Mouse (Mus musculus) frontal cortex, postnatal 36 days (tissue): ENCODE measurements around the gene Hist1h4i.

Source experiments
- DNase-seq, 2 experiments: peaks; one replicate each; pipeline ENCODE4 v3.0.0; 2022; ENCODE audit warnings: low spot score in 2 of 2

Hist1h4i gene

DNA sequence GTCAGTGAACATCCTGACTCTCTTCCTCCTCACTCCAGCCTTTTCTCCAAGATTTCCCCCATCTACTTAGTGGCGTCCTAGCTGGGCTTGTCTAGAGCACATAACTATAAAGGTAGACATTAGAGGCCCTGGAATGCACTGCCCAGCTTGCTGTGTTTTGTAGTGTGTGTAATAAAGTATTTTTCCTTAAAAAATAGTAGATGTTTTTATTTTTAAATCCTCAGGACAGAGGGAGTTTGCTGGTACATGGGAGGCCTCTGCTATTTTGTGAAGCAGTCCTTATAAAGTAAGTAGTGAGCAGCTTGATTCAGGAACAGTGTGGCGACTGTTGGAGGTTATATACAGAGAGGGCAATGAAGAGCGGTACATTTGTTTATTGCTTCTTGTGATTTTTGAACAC lies 32.5 kb downstream of the Hist1h4i start:
- DNase-seq = no peak

GRCm38 (mm10) chr13:22007872-22008271 lies 33.3 kb downstream of the Hist1h4i start:
- no peak for DNase-seq

- no peak for DNase-seq
Measured at GRCm38 (mm10) chr13:22007121-22007510, 34.0 kb downstream of the Hist1h4i start.

DNA sequence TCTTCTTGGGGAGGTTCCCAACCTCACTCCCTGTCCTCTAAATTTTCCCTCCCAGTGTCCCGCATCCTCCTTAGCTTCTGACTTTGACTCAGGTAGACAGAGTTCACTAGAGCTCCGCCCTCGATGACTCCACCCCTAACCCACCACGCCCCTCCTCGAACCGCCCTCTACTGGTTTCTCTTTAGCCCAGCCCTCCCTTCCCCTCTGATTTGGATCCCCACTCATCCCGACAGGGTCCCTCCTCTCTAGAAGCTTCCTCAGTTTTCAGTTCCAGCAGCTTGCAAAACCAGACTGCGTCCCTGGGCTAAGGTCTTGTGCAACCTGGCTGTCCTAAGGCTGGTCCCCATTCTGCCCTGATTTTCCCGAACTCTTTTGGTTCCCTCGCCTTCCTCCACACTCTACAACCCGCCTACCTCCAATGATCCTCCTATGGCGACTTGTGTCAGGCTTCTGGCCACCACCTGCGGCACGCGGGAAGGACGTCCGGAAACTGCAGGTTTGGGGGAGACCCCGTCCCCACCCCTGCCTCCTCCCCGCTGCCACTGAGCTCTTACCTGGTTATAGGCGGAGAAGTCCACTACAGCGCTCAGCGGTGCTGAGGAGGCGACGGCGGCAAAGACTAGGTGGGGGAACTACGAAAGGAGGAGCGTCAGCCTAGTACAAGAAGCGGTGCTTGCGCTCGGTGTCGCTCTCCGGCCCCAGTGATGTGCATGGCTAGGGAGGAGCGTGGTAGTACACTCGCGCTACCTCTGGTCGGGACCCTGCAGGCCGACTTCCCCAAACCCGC lies 34.6 kb downstream of the Hist1h4i start:
- no peak for DNase-seq

DNA sequence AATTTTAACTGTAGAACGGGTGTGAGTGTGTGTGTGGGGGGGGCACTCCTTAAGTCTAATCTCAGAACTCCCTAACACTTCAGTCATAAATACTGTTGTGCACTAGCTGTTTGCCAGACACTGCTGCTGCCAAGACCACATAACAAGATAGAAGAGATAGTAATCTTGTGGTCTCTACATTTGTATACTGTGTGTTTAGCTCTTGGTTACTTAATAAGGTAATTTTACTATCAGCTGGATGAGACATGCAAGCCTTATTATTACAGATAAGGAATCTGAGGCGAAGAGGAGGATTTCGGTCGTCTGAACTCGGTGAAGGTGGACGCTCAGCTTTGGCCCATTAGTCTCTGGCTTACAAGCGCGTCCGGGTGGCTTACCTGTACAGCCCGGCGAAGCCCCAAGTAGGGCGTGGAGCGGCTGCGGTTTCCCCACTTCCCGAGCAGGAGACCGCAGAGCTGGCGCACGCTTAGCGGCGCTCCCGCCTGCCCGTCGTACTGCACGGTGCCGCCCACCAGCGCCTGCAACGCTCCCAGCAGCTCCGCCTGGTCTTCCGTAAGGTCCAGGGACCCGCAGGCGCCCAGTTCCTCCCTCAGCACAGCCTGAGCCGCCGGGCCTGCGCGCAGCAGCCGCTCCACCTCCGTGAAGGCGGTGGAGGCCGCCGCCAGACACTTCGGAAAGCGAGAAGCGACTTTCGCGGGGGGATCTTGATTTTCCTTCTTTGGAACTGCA lies 35.4 kb downstream of the Hist1h4i start:
- no peak for DNase-seq

DNA sequence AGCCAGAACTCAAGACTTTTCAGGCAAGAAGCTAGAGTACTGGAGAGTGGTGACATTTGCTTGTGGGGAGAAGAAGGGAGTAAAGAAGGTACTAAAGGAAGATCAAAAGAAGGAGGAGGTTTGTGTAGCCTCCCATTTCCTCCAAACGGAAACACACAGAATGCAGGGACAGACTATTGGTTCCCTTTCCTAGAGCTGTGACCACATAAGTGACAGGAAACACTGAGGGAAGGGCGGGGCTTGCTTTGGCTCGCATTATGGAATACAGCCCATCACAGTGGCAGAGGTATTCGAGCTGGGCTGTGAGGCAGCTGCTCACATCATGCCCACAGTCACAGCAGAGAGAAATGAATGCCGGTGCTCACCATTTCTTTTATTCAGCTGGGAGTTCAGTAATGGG lies 39.3 kb downstream of the Hist1h4i start:
- no peak for DNase-seq

- no peak for DNase-seq
Measured at GRCm38 (mm10) chr13:22001346-22001745, 39.8 kb downstream of the Hist1h4i start.

DNA sequence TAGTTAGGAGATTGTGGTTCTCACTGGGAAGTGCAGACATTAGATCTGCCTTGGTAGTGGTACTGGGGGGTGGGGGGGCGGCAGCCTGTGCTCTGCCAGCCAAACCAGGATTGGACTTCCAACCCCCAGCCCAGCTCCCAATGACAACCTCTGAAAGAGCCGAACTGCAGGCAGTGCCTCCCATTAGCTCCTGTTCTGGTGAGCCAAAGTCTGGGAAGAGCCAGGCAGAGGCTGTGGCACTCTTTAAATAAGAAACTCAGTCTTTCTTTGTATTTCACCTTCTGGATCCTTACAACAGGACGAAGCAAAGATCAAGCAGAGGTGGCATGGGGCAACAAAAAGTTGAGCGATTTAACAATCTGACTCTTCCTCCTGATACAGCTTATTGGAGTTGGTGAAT lies 42.0 kb downstream of the Hist1h4i start:
- no peak for DNase-seq

DNA sequence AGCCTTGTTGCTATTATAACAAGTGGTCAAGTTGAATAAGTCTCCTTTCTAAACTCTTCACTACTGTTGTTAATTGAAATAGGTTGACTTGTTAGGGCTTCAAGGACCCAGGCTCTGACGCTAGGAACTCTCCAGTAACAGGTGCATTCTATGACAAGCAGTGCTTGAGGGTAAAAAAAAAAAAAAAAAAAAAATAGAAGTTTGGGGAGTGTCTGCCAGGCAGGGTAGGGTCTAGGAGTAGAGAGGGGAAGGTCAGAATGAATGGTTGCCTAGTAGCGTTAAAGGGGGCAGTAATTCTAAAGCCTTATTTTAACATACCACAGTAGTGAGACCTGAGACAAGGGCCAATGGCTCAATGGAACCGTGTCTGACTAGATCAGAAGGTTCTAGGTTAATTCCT lies 42.8 kb downstream of the Hist1h4i start:
- no peak for DNase-seq

- no peak for DNase-seq
Measured at GRCm38 (mm10) chr13:21997821-21998220, 43.3 kb downstream of the Hist1h4i start.

- DNase-seq = peak in 1 of 2 experiments; percentile 9
Measured at GRCm38 (mm10) chr13:21997201-21997820, 43.9 kb downstream of the Hist1h4i start.

DNA sequence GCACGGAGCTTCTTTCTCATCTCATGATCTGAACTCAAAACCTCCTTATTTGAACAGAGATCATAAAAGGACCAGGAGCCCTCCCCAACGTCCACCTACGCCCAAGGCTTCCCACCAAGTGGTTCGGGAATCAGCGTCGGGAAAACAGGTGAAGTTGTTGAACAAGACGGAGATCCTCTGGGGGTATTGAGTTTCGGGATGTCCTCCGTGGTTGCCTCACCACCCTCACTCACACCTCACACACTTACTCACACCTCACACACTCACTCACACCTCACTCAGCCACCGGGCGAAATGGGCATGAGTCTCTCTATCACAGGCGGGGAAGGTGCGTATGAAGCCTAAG lies 44.3 kb downstream of the Hist1h4i start:
- DNase-seq = no peak

- DNase-seq = no peak
Measured at GRCm38 (mm10) chr13:21996101-21996839, 44.9 kb downstream of the Hist1h4i start.

GRCm38 (mm10) chr13:21995331-21995914 lies 45.7 kb downstream of the Hist1h4i start:
- no peak for DNase-seq

- DNase-seq = no peak
Measured at GRCm38 (mm10) chr13:21994896-21995295, 46.3 kb downstream of the Hist1h4i start.

DNA sequence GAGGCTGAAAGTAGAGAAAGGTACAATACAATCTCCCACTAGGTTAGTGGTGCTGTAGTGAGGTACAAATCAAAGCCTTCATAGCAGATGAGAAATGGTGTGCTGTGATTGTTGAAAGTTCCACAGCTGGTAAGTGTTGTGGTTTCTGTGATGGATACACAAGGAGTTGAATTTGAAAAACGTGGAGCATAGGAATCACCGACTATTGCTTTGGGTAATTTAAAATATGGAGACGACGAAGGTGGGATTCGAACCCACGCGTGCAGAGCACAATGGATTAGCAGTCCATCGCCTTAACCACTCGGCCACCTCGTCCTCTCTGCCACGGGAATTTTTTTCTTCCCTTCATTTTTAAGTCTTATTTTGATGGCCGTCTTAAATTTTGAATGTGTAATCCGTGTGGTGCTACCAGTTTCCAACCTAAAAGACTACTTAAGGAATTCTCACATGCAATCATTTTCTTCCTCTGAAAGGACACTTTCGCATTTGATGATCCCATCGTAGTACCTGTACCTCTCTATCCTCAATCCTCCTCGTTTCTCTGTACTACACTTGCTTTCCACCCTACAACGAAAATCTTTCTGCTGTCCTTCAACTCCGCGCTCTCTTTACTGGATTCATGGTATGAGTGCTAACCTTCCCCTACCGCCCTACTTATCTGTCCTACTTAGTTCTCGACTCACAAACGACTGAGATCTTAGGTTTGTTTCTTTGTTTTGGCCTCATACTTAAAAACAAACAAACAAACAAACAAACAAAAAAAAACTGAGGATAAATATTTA lies 47.0 kb downstream of the Hist1h4i start:
- peak in 1 of 2 experiments; percentile 48 for DNase-seq

- no peak for DNase-seq
Measured at GRCm38 (mm10) chr13:21992550-21992949, 48.6 kb downstream of the Hist1h4i start.
